In the genomic region with DNA sequence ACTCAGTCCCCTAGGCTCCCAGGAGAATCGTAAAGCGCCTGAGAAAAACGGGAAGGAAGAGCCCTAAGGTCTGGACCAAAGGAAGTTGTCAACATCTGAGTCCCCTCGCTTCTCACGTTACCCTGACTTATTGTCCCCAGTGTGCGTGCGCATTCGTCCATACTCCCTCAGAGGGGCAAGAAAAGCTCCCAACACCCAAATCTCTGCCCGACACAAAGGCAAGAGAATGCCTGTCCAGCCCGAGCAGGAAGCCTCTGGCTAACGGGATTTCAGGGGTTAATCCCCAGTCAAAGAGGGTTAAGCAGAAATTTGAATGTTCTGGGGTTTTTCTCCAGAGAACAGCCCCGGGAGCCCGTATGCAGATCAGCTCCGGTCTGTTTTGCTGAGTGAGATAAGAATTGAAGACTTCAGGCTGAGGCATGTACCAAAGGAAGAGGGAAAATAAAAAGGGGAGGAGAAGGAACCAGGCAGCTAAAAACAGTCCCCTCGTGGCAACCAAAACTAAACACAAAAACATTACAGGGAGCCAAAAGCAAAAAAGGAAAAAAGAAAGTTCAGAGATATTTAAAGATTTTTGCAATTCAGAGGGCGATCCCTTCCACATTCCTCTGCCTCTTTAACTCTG, we compare ENCODE assay signal across 8 mouse cellular contexts. TPM values are rescaled to one million over a fixed set of nuclear protein-coding genes. Genes with fewer than 3 reads are reported as not detected.
DNase-seq lines count a peak whose midpoint lies in the region; ATAC-seq and TF ChIP-seq lines count a peak whose summit lies in the region.

No protein-coding gene starts in this region.

- no peaks in the 10 kb centered on the region for H3K9me3 ChIP-seq in forebrain, postnatal 0 days (ENCODE audit: low read length)
- no peaks in the 10 kb centered on the region for H3K9me3 ChIP-seq in intestine, postnatal 0 days (ENCODE audit: control insufficient read depth)

- H3K4me1 ChIP-seq in kidney, adult 2 months (ENCODE audit: control insufficient read depth, insufficient read depth, low read length), result 0 out of 2 replicates have a peak, but pooled peaks cover 8% of the 10 kb centered on the region
- H3K4me1 ChIP-seq in forebrain, postnatal 0 days (ENCODE audit: insufficient read depth), result peaks cover 20% of the 10 kb centered on the region
- peaks cover 19% of the 10 kb centered on the region; the same call in 1 of the 2 replicates for H3K4me1 ChIP-seq in intestine, postnatal 0 days (replicated peaks; ENCODE audit: control insufficient read depth, insufficient read depth, low read length)

- TF ChIP-seq POLR2A in kidney, adult 2 months (IDR thresholded peaks at IDR 0.05; ENCODE audit: low read depth, low read length), result no peak

- TF ChIP-seq CTCF in kidney, adult 2 months (conservative IDR thresholded peaks at IDR 0.05; ENCODE audit: insufficient read depth, insufficient read length, low read depth, low read length), result no peak
- TF ChIP-seq CTCF in forebrain, postnatal 0 days (IDR thresholded peaks at IDR 0.05; ENCODE audit: low read depth), result no peak
- TF ChIP-seq CTCF in intestine, postnatal 0 days (IDR thresholded peaks at IDR 0.05; ENCODE audit: low read depth), result no peak

- peak overlapping the region; percentile 96 for H3K4me2 ChIP-seq in forebrain, postnatal 0 days (ENCODE audit: low read depth)
- H3K4me2 ChIP-seq in intestine, postnatal 0 days (replicated peaks; ENCODE audit: low read depth), result peak overlapping the region; percentile 98

- ATAC-seq in forebrain, postnatal 0 days, result no peak
- ATAC-seq in intestine, postnatal 0 days, result no peak
- ATAC-seq in megakaryocyte-erythroid progenitor cell, adult 5-6 weeks (replicated peaks; ENCODE audit: low FRiP score, low TSS enrichment, poor library complexity, severe bottlenecking), result no peak

- H3K36me3 ChIP-seq in kidney, adult 2 months (ENCODE audit: control insufficient read depth, insufficient read depth, low read length), result no peaks in the 10 kb centered on the region
- H3K36me3 ChIP-seq in forebrain, postnatal 0 days (ENCODE audit: insufficient read depth), result no peaks in the 10 kb centered on the region
- H3K36me3 ChIP-seq in intestine, postnatal 0 days (ENCODE audit: control insufficient read depth, insufficient read depth), result no peaks in the 10 kb centered on the region

- 0 out of 2 replicates have a peak overlapping the region, but pooled peaks have one; percentile 14 for H3K4me3 ChIP-seq in kidney, adult 2 months (ENCODE audit: insufficient read depth, low read depth, low read length)
- H3K4me3 ChIP-seq in forebrain, postnatal 0 days (ENCODE audit: low read depth, low read length), result peak overlapping the region; percentile 8; the same call in 1 of the 2 replicates
- peak overlapping the region; percentile 70 for H3K4me3 ChIP-seq in intestine, postnatal 0 days (ENCODE audit: low read depth, low read length)

- H3K27ac ChIP-seq in kidney, adult 2 months (ENCODE audit: insufficient read depth, low read depth, low read length), result no peak overlapping the region
- H3K27ac ChIP-seq in forebrain, postnatal 0 days (ENCODE audit: low read depth, low read length), result no peak overlapping the region
- H3K27ac ChIP-seq in intestine, postnatal 0 days (ENCODE audit: low read depth, low read length), result no peak overlapping the region

- WGBS in kidney, adult 2 months, result 5% methylated on average over 16 of the region's 16 CpGs
- under 1% methylated on average over 16 of the region's 16 CpGs for WGBS in forebrain, postnatal 0 days
- WGBS in intestine, postnatal 0 days, result under 1% methylated on average over 16 of the region's 16 CpGs

- H3K27me3 ChIP-seq in kidney, adult 2 months (replicated peaks; ENCODE audit: control insufficient read depth, insufficient read depth, low read length), result 0 out of 2 replicates have a peak, but pooled peaks cover 1% of the 10 kb centered on the region
- peaks cover 72% of the 10 kb centered on the region for H3K27me3 ChIP-seq in forebrain, postnatal 0 days (ENCODE audit: insufficient read depth, low read length)
- peaks cover 37% of the 10 kb centered on the region for H3K27me3 ChIP-seq in intestine, postnatal 0 days (replicated peaks; ENCODE audit: control insufficient read depth, insufficient read depth, low read length)

- H3K9ac ChIP-seq in forebrain, postnatal 0 days, result no peak overlapping the region
- H3K9ac ChIP-seq in intestine, postnatal 0 days (ENCODE audit: low read depth, low read length), result no peak overlapping the region

- DNase-seq in kidney, adult 2 months, result peak; percentile 27
- no peak for DNase-seq in kidney, adult 11 months
- DNase-seq in forebrain, postnatal 0 days, result peak; percentile 13
- peak; percentile 28 for DNase-seq in lung, postnatal 25 days (ENCODE audit: low spot score)
- peak; percentile 38 to 46 for DNase-seq in urinary bladder, postnatal 36 days (ENCODE audit: low spot score in 2 of 2)
- no peak for DNase-seq in left cerebral cortex, adult 9 months (ENCODE audit: low spot score in 2 of 2)

RNA-seq across cellular contexts. Expression of gene Fam71a, which starts 21.3 kb away (rescaled TPM):
- not detected in 2 replicates for polyA plus RNA-seq in kidney, adult 2 months (2012; rRNA removed)
- not detected in 2 replicates for total RNA-seq in forebrain, postnatal 0 days (2014; rRNA removed)
- not detected in 2 replicates for polyA plus RNA-seq in forebrain, postnatal 0 days (2015; fragmentation: Nextera tagmentation; extraction: Ambion mirVana)
- polyA plus RNA-seq in intestine, postnatal 0 days (2015; fragmentation: Nextera tagmentation; extraction: Ambion mirVana), result not detected in 2 replicates
- not detected in 2 replicates for total RNA-seq in megakaryocyte-erythroid progenitor cell, adult 5-6 weeks (2014; fragmentation: Nextera tagmentation)
- total RNA-seq in megakaryocyte-erythroid progenitor cell, adult 5-6 weeks (2017), result 0.11 and 0.42 TPM in 2 replicates

RNA-seq across cellular contexts. Expression of gene Atf3, which starts 32.0 kb away (rescaled TPM):
- polyA plus RNA-seq in kidney, adult 2 months (2012; rRNA removed), result 1.2 and 1.5 TPM in 2 replicates
- 0.62 and 1.5 TPM in 2 replicates for total RNA-seq in forebrain, postnatal 0 days (2014; rRNA removed)
- polyA plus RNA-seq in forebrain, postnatal 0 days (2015; fragmentation: Nextera tagmentation; extraction: Ambion mirVana), result 1.1 and 1.4 TPM in 2 replicates
- 5.0 and 6.7 TPM in 2 replicates for polyA plus RNA-seq in intestine, postnatal 0 days (2015; fragmentation: Nextera tagmentation; extraction: Ambion mirVana)
- total RNA-seq in megakaryocyte-erythroid progenitor cell, adult 5-6 weeks (2014; fragmentation: Nextera tagmentation), result not detected in 2 replicates
- 16.7 and 18.5 TPM in 2 replicates for total RNA-seq in megakaryocyte-erythroid progenitor cell, adult 5-6 weeks (2017)

Comparison
In these comparisons a context has a peak if more than half of its experiments do, and no peak if none do; other contexts are left out.
1. DNase-seq: peak in kidney, adult 2 months (single experiment), forebrain, postnatal 0 days (single experiment), lung, postnatal 25 days (single experiment) and urinary bladder, postnatal 36 days (2 of 2); none in kidney, adult 11 months (single experiment) and left cerebral cortex, adult 9 months (0 of 2).
2. H3K4me3 ChIP-seq: peak in every context shown above with its lines; median percentile 70 in intestine, postnatal 0 days; 14 in kidney, adult 2 months; 8 in forebrain, postnatal 0 days.